Mouse (Mus musculus) layer of hippocampus, adult 9-11 months (tissue): ENCODE results near the gene Ghitm.
"Not testable (repeated sequence)": the region's sequence is repeated elsewhere in the genome, so short reads cannot be mapped to it uniquely, and the experiment has no call there.

Source experiments
- DNase-seq: peaks from one replicate; pipeline ENCODE4 v3.0.0; 2022

Gene Ghitm

DNA sequence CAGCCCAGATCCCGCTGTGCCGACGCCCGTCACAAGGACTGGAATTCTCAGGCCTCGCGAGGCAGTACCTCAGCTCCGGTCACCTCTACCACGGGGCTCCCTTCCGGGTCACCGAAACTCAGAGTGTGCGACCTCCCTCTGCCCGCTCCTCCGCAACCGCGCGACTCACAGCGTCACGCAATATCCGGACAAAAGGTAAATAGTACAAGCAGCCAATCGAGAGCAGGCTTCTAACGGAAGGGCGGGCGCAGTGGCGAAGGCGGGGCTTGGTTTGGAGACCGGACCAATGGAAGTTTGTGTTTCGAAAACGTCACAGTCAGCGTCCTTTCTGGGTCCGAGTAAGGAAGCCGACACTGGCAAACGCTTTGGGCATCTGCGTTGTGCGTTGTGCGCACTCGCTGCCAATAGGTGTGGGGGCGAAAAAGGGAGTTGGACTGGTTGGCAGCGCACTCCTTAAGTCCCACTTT, at the start of gene Ghitm:
TSS of gene Ghitm (minus strand) at position 146 of the 467 bp plus-strand sequence.
- peak; percentile 99 for DNase-seq

DNA sequence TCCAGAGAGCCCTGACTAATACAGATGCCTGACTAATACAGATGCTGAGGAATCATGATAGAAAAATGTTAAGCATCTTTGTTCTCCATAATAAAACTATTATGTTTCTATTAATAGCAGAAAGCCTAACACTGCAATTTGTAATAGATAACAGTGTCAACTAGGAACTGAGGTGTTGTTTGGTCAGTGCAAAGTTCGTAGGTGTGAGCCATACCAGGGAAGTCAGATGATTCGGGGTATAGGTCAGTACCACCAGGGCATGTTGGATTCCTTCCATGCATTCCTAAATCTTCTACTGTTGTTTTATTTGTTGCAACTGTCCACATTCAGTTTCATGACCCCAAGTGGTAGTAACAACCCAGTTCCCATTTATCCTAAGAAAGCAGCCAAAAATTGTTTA, 49.8 kb upstream of the Ghitm start:
- no peak for DNase-seq

DNA sequence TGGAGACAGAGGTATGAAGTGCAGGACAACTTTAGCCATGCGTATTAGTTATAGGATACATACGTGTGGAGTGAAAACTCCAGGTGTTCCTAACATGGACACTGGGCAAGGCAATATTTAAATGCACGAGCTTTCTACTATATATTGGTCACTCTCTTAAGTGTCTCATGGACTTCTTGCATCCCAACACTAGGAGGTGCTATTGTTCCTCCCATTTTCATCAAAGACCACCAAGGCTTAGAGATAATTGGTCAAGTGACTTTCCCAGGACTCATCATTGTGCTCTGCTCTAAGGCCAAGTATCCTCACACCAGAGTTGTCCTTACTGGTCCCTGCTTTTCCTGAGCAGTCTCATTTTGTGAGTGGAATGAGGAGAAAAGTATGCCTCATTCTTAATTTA, 39.4 kb upstream of the Ghitm start:
- no peak for DNase-seq

DNA sequence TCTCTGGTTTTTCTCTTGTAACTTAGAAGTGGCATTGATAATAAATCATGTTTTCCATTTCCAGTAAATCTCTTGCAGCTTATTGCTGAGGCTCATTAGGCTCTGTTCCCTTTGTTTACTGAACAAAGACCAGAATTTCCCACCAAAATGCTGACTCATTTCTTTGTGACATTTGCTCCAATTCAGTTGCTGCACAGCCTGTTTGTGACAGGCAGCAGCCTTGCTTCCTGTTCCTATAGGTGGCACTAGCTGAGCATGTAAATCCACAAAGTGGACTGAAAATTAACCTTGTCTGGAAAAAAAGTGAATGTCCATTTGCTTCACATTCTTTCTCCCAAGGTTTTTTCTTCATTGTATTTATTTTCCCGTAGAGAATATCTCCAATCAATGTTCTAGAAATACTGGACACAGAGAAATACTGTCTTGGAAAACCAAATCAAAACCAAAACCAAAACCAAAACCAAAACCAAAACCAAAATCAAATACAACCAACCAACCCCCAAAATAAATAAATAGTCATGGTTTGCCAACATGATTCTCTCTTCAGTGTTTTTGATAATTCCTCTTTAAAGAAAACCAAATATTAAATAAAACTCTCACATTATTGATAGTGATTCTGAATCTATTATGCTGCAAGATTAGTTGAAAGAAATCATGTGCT, 30.3 kb upstream of the Ghitm start:
- peak; percentile 43 for DNase-seq

DNA sequence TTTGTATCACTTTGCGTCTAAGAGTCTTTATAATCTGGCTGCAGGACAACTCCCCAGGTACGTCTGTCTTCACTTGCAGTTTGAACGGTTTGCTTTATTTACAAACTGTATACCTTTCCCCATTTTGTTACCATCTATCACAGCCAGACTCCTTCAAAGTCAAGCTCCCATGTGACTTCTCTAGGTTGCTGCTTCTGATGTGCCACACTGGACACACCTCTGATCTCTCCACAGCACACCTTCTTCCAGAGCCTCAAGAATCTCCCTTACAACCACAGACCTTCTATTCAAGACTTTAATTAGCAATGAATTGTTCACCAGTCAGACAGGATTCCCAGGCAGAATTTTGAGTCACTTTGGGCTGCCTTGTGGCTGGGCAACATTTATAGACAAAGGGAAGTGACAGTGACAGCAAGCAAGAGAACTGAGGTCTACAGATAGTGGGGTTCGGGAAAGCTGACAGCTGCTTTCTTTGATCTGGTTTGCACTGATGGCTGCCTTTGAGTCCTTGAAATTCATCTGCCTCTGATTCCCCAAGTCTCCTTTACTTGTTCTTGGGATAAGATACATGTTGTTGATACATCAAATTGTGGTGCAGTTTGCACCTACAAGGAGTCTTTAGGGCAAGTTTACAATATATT, 29.4 kb upstream of the Ghitm start:
- no peak for DNase-seq

DNA sequence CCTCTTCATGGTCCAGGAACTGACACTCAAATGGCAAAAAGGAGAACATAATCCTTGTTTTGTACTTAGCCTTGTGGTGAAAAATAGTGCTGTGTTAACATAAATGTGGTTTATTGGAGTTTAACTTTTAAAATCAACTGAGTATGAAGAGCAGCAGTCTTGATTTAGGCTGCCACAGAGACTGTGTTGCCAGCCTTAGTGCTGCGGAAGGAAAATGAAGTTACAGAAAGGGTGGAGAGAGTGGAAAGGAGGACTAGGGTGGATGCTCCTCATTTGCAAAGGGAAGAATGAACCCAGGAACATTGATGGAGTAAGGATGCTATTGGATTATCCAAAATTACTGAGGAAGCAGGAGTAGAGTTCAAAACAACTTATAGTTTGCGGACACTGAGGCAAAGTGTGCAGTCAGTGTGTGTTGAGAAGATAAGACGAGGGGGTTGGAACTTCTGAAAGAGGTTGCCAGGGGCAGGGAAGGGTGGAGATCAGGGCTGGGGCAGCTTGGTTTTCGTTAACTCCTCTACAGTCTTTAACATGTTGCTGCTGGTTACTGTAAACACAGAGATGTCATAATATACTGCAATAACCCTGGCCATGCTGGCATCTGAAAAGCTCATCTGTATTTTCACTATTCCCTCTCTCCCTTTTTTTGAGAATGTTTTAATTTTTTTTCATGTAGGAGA, 28.3 kb upstream of the Ghitm start:
- DNase-seq = no peak

DNA sequence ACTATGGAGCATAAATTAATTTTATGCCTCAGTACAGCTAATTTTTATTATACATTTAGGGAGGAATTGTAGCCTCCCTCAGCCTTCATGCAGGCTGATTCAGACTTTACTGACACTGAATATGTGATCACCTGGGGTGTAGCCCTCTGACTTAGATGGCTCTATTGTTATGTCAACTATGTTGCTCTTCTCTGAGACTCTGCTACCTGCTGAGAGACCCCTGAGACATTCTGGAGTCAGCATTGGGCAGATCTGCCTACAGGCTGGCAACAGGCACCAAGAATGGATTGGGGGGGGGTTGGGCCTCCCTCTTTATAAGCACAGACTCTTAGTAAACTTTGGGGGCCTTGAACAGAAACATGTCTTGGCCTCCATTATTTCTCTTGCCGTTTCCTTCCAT, 19.3 kb upstream of the Ghitm start:
- DNase-seq = no peak

DNA sequence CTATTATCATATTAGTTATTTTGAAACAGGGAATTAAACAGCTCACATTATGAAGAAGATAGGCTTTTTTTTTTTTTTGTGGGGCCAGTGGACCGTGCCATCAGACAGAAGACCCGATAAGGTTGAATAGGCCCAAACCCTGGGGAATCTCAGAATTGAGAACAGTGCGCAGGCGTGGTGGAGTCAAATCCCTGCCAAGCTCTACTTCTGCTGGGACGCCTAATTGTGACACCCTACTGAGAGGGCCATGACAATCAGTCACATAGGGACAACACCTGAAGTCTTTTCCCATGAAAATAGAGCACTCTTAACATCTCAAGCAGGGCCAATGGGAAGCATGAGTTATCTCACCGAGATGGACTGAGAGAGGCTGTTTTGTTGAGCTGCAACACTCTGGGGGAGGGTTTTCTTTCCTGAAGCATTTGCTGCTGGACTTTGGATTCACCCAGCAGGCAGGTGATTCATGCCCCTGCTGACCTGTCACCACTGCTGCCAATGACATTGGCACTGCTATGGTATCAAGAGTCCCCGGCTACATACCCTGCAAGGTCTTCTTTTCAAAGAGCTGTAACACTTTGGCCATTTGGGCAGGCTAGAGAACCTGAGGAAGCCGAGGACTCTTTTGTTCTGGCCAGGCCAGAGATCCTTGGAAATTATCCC, 4.1 kb upstream of the Ghitm start:
- no peak for DNase-seq

DNA sequence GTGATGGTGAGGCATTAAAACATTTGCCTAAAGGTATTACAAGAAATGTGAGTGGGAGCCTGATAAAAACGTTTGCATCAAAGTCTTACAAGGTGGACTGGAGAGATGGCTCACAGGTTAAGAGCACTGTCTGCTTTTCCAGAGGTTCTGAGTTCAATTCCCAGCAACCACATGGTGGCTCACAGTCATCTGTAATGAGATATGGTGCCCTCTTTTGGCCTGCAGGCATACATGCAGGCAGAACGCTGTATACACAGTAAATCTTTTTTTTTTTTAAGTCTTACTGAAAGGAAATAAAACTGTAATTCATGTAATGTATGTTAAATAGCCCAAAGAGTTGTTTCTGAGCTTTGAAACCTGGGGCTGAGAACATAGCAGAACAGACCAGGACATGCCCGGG, 2.5 kb upstream of the Ghitm start:
- DNase-seq = not testable (repeated sequence)

DNA sequence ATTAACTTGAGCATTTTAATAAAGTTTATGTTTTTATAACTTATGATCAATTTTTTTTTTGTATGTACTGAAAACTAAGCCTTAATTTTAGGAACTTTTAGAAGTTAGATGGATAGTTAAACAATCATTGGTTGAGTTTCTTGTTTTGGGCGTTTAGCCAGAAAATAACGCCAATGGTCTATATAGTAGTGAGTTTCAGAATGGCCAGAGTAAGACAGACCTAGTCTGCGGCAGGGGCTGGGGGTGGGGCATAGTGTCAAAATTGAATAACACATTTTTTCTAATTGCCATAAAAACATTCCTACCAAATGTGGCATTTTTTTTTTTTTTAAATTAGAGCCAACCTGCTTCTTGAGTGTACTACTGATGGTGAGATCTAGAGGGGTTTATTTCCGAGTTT, 1.0 kb upstream of the Ghitm start:
- no peak for DNase-seq

DNA sequence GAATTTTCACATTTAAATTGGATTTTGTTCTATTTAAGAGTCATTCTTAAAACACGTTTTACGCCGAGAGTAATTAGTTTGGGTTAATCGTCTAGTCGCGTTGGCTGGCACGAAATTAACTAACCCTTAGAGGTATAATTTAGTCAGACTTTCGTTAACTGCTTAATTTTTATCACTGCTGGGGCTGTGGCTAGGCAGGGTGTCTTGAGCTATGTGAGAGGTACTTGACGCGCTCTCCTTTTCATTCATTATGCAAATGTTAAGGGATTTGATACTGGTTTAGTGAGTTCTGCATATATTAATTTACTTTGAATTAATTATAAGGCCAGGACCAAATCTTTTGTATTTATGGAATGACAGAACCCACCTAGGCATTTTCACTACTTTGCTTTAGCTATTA, 599 bp upstream of the Ghitm start:
- DNase-seq = no peak

DNA sequence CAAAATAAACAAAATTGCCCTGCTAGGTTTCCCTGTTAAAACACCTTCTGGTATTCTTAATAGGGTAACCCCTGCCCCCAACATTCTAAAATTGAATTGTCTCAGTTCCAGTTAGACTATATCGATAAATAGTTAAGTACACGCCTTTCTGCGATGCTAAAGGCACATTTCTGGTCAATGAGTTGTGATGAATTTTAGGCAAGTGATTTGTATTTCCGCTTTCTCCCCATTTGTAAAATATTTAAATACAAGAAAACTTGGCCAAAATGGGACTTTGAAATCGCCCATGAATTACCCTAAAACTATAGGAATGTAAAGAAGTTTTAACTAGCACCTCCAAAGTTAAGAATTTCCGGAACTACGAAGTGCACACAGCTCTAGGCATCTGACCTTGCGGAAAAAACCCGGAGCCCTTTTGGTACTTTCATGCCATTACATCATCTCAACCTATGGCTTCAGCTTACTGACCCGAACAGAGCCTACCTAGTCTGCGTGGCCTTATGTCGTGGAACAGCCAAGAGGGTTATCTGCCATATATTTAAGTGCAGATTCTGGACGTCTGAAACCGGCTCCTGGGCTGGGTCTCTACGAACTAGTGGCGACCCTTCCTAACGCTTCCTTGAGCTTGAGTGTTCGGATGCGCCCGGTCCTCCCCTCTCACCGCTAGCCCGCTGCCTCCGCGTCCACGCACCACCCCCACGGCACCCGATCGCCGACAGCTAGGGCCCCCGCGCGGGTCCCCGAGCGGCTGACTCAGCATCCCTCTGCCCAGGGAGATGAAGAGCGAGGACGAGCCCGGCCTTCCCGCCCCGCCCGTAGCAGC, 557 bp downstream of the Ghitm start:
- DNase-seq = peak; percentile 30

DNA sequence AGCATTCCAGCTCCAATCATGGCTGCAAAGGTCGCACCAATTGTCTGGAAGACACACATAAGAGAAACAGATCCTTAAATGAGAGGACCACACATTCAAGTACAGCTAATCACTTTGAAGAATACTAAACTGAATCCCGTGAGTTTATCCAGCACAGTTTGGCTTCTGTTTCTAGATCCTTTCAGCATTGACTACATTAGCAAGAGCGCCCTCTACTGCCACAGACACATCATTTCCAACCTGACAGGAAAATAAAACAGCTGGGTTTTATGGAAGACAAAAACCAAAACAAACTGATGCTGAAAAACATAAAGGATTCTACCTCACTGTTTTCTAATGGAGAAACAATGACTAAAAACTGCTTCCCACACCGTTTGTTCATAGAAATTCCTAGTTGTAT, 7.4 kb downstream of the Ghitm start:
- DNase-seq = peak; percentile 33

DNA sequence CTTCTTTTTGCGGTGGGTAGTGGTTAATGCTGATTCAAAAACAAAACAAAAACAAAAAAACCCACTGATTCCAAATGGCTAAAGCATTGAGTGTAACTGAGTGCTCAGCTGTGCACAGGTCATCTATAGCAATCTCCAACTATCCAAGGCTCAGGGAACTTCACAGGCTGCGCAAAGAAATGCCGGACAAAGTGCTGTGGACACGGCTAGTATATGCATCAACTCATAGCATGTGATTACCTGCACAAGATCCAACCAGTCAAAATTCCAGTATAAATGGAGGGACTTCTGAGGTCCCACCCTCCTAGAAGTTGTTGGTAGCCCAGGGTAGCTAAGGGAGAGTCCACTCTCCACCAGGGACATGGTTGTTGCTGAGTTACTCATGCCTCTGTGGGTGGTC, 15.8 kb downstream of the Ghitm start:
- no peak for DNase-seq

DNA sequence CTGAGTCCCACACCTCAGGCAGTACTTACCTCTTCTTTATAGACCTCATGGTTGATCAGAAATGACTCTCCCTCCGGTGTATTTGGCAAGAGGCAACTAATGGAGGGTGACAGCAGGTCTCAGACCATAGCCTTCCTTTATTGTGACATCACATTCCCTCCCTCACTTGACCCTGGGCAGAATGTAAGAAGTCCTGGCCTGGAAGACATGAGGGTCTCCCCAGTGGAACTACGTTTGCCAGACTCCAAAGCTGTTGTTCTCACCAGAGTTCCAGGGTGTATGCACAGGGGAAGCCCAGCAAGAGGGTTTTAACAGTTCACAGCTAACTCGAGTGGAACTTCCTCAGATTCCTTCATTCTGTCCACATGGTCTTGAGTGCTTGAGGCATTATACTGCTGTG, 21.1 kb downstream of the Ghitm start, which contains the start of gene 2610528A11Rik:
TSS of gene 2610528A11Rik (minus strand) at position 101 of the 400 bp plus-strand sequence.
- DNase-seq = no peak

DNA sequence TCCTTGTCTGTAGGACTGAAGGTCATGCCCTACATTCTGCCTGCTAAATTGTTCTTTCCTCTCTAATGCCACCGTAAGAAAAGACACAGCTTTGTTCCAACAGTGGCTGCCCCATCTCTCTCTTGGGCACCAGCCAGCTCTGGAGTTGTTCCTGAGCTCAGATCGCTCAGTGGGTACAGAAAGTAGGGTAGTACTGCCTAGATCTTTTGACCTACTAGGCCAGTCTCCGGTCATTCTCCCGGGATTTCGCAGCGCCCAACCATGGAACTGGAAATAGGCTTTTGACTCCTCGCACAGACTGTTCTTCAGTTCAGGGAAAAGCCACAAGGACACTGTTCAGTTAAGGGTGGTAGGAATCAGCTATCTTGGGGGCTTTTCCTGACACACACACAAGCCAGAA, 22.1 kb downstream of the Ghitm start:
- no peak for DNase-seq

DNA sequence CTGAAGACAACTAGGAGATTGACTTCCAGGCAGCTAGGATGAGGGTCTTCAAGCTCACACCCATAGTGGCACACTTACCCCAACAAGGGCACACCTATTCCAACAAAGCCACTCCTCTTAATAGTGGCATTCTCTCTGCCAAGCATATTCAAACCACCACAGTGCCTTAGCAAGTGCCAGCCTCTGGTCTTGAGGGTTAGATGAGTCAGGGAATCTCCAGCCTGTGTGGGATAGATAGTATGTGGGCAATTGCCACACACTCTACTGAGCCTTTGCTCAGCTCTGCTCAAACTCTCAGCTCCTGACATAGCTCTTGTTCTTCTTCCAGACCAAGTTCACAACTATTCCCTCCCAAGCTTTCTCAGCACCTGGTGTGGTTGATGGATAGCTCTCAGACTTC, 23.7 kb downstream of the Ghitm start:
- DNase-seq = no peak

DNA sequence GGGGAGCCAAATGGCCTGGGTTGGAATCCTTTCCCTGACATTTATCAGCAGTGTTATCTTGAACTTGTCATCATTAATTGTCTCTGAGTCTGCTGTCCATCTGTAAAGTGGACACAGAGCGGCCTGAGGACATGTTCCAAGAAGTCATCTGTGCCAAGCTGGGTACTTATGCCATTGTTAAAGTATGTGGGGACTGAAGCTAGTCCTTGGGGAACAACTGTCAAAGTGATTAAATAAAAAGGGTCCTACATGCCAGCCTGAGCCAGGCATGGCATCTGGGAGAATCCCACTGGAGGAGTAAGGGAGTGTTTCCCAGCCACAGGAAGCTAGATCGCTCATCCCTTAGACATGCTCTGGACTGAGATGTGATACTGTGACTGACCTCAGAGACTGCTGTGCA, 24.6 kb downstream of the Ghitm start:
- DNase-seq = no peak

DNA sequence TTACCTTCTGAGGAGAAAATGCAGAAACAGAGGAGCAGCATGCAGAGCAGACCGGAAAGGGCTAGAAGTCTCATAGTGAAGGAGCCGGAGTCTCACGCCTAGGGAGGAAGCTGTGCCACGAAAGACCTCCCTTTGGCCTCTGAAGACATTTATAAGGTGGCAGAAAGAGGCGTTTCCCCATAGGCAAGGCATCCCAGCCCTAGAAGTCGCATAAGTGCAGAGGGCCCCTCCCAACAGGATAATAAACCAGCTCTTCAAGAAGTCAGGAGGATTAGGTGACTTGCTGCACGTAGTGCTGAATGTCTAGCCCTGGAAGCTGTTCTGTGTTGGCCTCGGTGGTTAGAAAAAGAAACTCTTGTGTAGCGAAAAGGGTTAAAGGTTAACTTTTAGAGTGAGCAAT, 25.1 kb downstream of the Ghitm start:
- no peak for DNase-seq

DNA sequence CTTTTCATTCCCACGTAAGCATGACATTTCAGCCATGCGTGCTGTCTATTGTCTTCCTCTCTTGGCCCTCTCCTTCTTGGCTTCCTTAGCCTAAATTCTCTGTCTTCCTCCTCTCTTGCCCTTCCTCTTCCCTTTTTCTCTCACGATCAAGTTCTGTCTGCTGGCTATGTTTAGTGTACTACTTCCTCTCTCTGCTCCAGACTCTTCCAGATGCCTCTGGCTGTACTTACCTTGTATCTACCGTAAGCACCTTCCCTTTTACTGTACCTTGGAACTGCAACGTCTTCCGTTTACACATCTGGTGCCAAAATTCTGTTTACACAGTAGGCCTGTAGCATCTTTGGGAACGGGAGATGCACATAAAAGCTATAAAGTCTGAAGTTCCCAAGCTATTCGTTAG, 25.6 kb downstream of the Ghitm start:
- DNase-seq = no peak

DNA sequence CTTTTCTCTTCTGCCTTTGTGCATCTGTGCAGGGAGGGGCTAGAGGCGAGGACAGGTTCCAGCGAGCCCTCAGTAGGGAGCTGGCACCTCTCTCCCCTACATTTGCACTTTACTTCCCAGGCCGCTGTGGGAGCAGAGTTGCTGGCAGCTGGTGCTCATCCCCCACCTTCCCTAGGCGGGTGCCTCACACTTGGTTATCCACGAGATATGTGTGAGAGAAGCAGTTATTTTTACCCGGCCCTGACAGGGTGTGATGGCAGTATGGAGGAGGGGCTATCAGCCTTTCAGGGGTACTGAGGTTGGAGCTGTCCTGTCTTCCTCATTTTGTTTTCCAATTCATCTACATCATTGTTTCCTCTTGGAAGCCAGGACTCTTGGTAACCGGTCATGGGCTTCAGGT, 29.2 kb downstream of the Ghitm start:
- DNase-seq = peak; percentile 11

DNA sequence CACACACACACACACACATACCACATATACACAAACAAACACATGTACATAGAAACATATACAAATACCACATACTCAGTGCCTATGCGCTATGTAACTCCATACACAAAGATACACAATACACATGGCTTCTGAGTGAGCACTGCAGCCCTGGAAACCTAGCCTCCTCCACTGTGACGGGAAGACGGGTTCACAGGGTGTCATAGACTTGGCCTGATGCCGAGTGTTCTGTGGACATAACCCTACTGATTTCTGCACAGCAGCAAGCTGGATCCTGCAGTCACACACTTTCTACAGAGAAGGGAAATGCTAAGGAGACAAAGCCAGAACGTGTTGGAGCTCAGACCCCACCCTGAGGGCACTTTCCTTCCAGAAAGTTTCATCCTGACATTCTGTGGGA, 30.3 kb downstream of the Ghitm start:
- DNase-seq = no peak

DNA sequence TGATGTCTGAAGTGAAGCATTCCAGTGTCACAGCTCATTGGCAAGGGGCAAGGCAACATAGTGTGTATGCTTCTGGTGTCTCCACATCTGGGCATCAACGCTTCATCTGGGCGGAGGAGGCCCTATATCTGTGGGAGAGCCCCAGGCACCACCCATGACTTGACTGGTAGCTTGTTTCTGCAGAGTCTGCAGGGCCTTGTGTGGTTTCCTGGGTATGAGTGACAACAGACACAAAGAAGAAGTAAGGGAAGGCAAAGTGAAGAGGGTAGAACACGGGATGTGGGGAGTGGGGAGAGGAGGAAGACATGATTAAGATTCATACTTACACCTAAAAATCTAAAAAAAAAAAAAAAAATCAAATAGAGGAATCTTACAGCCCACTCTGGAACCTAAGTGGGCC, 32.6 kb downstream of the Ghitm start:
- no peak for DNase-seq
